Mouse (Mus musculus) testis, adult 2 months (tissue): ENCODE data around the gene Ttc28.
A peak's percentile ranks its signal among the peaks of the same experiment; 100 is the strongest.

Experiments
- CTCF ChIP-seq: fragments of 200-500 bp; IDR thresholded peaks from 2 replicates; pipeline ENCODE4 v1.5.1; 2012; ENCODE audit warnings: low read depth, mild to moderate bottlenecking, inconsistent platforms, low read length, moderate library complexity; ENCODE audit not compliant: control insufficient read depth, insufficient read depth, insufficient replicate concordance
- POLR2A ChIP-seq: fragments of 200-500 bp; IDR thresholded peaks from 2 replicates; pipeline ENCODE4 v1.6.1; 2012; ENCODE audit warnings: low read depth, mild to moderate bottlenecking, inconsistent platforms, low read length, moderate library complexity; ENCODE audit not compliant: control insufficient read depth

DNA sequence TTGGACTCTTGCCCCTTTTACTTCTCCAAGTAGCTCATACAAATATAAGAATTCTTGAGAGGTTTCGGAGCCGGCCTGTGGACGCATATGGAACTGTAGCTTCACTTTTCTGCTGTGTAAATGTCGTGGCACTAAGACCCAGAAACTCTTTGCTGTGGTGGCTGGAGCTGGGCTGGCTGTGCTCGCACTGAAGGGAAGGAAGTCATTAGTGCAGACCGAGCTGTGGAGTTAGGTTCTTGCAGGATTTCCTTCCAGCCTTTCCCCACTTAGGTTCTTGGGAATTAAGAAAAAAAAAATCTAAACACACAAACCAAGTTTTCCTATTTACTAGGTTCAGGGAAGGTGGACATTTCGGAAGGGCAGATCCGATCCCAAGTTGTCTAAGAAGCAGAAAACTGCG, 98.9 kb downstream of the Ttc28 start:
- TF ChIP-seq CTCF (no peak), POLR2A (peak; percentile 64; the same call in 1 of the 2 replicates)
